In the genomic region with DNA sequence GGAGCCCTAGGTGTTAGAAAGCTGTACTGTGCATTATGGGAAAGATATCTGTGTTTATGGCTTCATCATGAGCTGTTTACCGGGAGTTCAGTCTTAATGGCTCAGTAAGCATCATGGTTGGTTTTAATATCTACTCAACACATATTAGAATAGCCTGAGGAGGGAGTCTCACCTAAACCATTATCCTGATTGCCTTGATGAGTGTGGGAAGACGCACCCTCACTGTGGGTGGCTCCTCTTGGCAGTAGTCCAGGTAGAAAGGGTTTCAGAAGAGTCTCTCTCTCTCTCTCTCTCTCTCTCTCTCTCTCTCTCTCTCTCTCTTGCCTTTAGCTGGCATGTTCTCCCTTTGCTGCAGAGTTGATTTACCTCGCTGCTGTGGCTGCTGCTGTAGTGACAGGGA, we compare ENCODE assay signal across 1 mouse cellular context.
TF ChIP-seq lines count a peak whose summit lies in the region.

No protein-coding gene starts in this region.

TF ChIP-seq in MEL, 35 proteins besides CTCF, POLR2A, EP300 and RAD21:
- peak; percentile 91; the same call in 1 of the 2 replicates for TF ChIP-seq JUND (IDR thresholded peaks at IDR 0.05; ENCODE audit: low read depth, low read length)
- no peak for TF ChIP-seq TAL1 (IDR thresholded peaks at IDR 0.05; ENCODE audit: low read length)
